Mouse (Mus musculus) ES-E14 (cell line): ENCODE measurements around the gene Tmem141.

Experiments
- CHD2 ChIP-seq: IDR thresholded peaks from 2 replicates; pipeline ENCODE4 v1.6.1; 2014; ENCODE audit warnings: mild to moderate bottlenecking, low read depth, low read length, inconsistent platforms
- HCFC1 ChIP-seq: IDR thresholded peaks from 2 replicates; pipeline ENCODE4 v1.6.1; 2012; ENCODE audit warnings: low read length, inconsistent platforms, borderline replicate concordance; ENCODE audit not compliant: insufficient read depth
- MAFK ChIP-seq: IDR thresholded peaks from 2 replicates; pipeline ENCODE4 v1.6.1; 2014; ENCODE audit warnings: mild to moderate bottlenecking, low read depth, low read length, inconsistent platforms; ENCODE audit not compliant: insufficient read depth
- ZC3H11A ChIP-seq: IDR thresholded peaks from 2 replicates; pipeline ENCODE4 v1.6.1; 2012; ENCODE audit warnings: low read depth, mild to moderate bottlenecking, inconsistent platforms, low read length, borderline replicate concordance
- ZNF384 ChIP-seq: IDR thresholded peaks from 2 replicates; pipeline ENCODE4 v1.6.1; 2012; ENCODE audit warnings: low read depth, low read length, inconsistent platforms

GRCm38 (mm10) chr2:25617578-25617977, 4.2 kb downstream of the Tmem141 start, which contains the start of gene Ccdc183:
- no peak for TF ChIP-seq MAFK
- TF ChIP-seq CHD2 = no peak
- no peak for TF ChIP-seq HCFC1
- TF ChIP-seq ZC3H11A = no peak
- no peak for TF ChIP-seq ZNF384
